Mouse (Mus musculus): ENCODE results near the gene Itpr3. TPM values are rescaled to one million over a fixed set of nuclear protein-coding genes. Genes with fewer than 3 reads are reported as not detected.

Itpr3 gene
- polyA plus RNA-seq, 1 experiment from 2014 or later: 2.2 TPM

- Histone ChIP-seq H3K9me3 (replicated peaks; ENCODE audit: control insufficient read depth, low read length) (no peaks in the 10 kb centered on the region), H3K4me2 (ENCODE audit: low read depth, low read length) (no peak overlapping the region), H3K27me3 (ENCODE audit: control insufficient read depth, insufficient read depth, low read length) (no peaks in the 10 kb centered on the region), H3K36me3 (ENCODE audit: control insufficient read depth, insufficient read depth) (no peaks in the 10 kb centered on the region), H3K27ac (ENCODE audit: low read length) (no peak overlapping the region), H3K9ac (ENCODE audit: low read length) (no peak overlapping the region), H3K4me3 (ENCODE audit: low read length) (no peak overlapping the region), H3K4me1 (ENCODE audit: control insufficient read depth, insufficient read depth, low read length) (0 out of 2 replicates have a peak, but pooled peaks cover 5% of the 10 kb centered on the region)
- WGBS: 44% methylated on average over 9 of the region's 9 CpGs
- ATAC-seq (replicated peaks; ENCODE audit: extremely low read depth, insufficient read depth, low FRiP score): no peak
These were observed 26.5 kb downstream of the Itpr3 start for GRCm38 (mm10) chr17:27083601-27084000.

GRCm38 (mm10) chr17:27085676-27086075, 28.6 kb downstream of the Itpr3 start:
- Histone ChIP-seq H3K4me2 (ENCODE audit: low read depth, low read length) (no peak overlapping the region), H3K36me3 (ENCODE audit: control insufficient read depth, insufficient read depth) (no peaks in the 10 kb centered on the region), H3K9ac (ENCODE audit: low read length) (no peak overlapping the region), H3K9me3 (replicated peaks; ENCODE audit: control insufficient read depth, low read length) (no peaks in the 10 kb centered on the region), H3K4me1 (ENCODE audit: control insufficient read depth, insufficient read depth, low read length) (0 out of 2 replicates have a peak, but pooled peaks cover 3% of the 10 kb centered on the region), H3K4me3 (ENCODE audit: low read length) (no peak overlapping the region), H3K27me3 (ENCODE audit: control insufficient read depth, insufficient read depth, low read length) (no peaks in the 10 kb centered on the region), H3K27ac (ENCODE audit: low read length) (no peak overlapping the region)
- WGBS: 66% methylated on average over 2 of the region's 2 CpGs
- ATAC-seq (replicated peaks; ENCODE audit: extremely low read depth, insufficient read depth, low FRiP score): no peak

- 46% methylated on average over 12 of the region's 12 CpGs for WGBS
- H3K36me3 ChIP-seq (ENCODE audit: control insufficient read depth, insufficient read depth): no peaks in the 10 kb centered on the region
- no peak overlapping the region for H3K9ac ChIP-seq (ENCODE audit: low read length)
- H3K4me3 ChIP-seq (ENCODE audit: low read length): no peak overlapping the region
- no peaks in the 10 kb centered on the region for H3K9me3 ChIP-seq (replicated peaks; ENCODE audit: control insufficient read depth, low read length)
- no peaks in the 10 kb centered on the region for H3K27me3 ChIP-seq (ENCODE audit: control insufficient read depth, insufficient read depth, low read length)
- no peak overlapping the region for H3K4me2 ChIP-seq (ENCODE audit: low read depth, low read length)
- no peak for ATAC-seq (replicated peaks; ENCODE audit: extremely low read depth, insufficient read depth, low FRiP score)
- H3K4me1 ChIP-seq (ENCODE audit: control insufficient read depth, insufficient read depth, low read length): 0 out of 2 replicates have a peak, but pooled peaks cover 3% of the 10 kb centered on the region
- H3K27ac ChIP-seq (ENCODE audit: low read length): no peak overlapping the region
These were observed 30.3 kb downstream of the Itpr3 start for GRCm38 (mm10) chr17:27087426-27087825.

GRCm38 (mm10) chr17:27090068-27090467, 33.0 kb downstream of the Itpr3 start:
- Histone ChIP-seq H3K4me3 (ENCODE audit: low read length) (no peak overlapping the region), H3K9me3 (replicated peaks; ENCODE audit: control insufficient read depth, low read length) (no peaks in the 10 kb centered on the region), H3K27me3 (ENCODE audit: control insufficient read depth, insufficient read depth, low read length) (no peaks in the 10 kb centered on the region), H3K4me2 (ENCODE audit: low read depth, low read length) (no peak overlapping the region), H3K9ac (ENCODE audit: low read length) (no peak overlapping the region), H3K27ac (ENCODE audit: low read length) (no peak overlapping the region), H3K4me1 (ENCODE audit: control insufficient read depth, insufficient read depth, low read length) (no peaks in the 10 kb centered on the region), H3K36me3 (ENCODE audit: control insufficient read depth, insufficient read depth) (no peaks in the 10 kb centered on the region)
- no peak for ATAC-seq (replicated peaks; ENCODE audit: extremely low read depth, insufficient read depth, low FRiP score)
- 70% methylated on average over 9 of the region's 9 CpGs for WGBS

GRCm38 (mm10) chr17:27095690-27096089, 38.6 kb downstream of the Itpr3 start:
- Histone ChIP-seq H3K4me3 (ENCODE audit: low read length) (no peak overlapping the region), H3K27ac (ENCODE audit: low read length) (no peak overlapping the region), H3K9me3 (replicated peaks; ENCODE audit: control insufficient read depth, low read length) (no peaks in the 10 kb centered on the region), H3K36me3 (ENCODE audit: control insufficient read depth, insufficient read depth) (no peaks in the 10 kb centered on the region), H3K4me2 (ENCODE audit: low read depth, low read length) (no peak overlapping the region), H3K27me3 (ENCODE audit: control insufficient read depth, insufficient read depth, low read length) (no peaks in the 10 kb centered on the region), H3K4me1 (ENCODE audit: control insufficient read depth, insufficient read depth, low read length) (no peaks in the 10 kb centered on the region), H3K9ac (ENCODE audit: low read length) (no peak overlapping the region)
- no peak for ATAC-seq (replicated peaks; ENCODE audit: extremely low read depth, insufficient read depth, low FRiP score)
- 36% methylated on average over 13 of the region's 13 CpGs for WGBS

- WGBS: 69% methylated on average over 5 of the region's 5 CpGs
- Histone ChIP-seq H3K4me2 (ENCODE audit: low read depth, low read length) (no peak overlapping the region), H3K9ac (ENCODE audit: low read length) (no peak overlapping the region), H3K9me3 (replicated peaks; ENCODE audit: control insufficient read depth, low read length) (no peaks in the 10 kb centered on the region), H3K27ac (ENCODE audit: low read length) (no peak overlapping the region), H3K36me3 (ENCODE audit: control insufficient read depth, insufficient read depth) (no peaks in the 10 kb centered on the region), H3K27me3 (ENCODE audit: control insufficient read depth, insufficient read depth, low read length) (no peaks in the 10 kb centered on the region), H3K4me1 (ENCODE audit: control insufficient read depth, insufficient read depth, low read length) (no peaks in the 10 kb centered on the region), H3K4me3 (ENCODE audit: low read length) (no peak overlapping the region)
- no peak for ATAC-seq (replicated peaks; ENCODE audit: extremely low read depth, insufficient read depth, low FRiP score)
These were observed 44.6 kb downstream of the Itpr3 start for GRCm38 (mm10) chr17:27101675-27102074.

GRCm38 (mm10) chr17:27105698-27106470, 48.8 kb downstream of the Itpr3 start:
- ATAC-seq (replicated peaks; ENCODE audit: extremely low read depth, insufficient read depth, low FRiP score): no peak
- H3K4me2 ChIP-seq (ENCODE audit: low read depth, low read length): no peak overlapping the region
- H3K9ac ChIP-seq (ENCODE audit: low read length): no peak overlapping the region
- H3K4me1 ChIP-seq (ENCODE audit: control insufficient read depth, insufficient read depth, low read length): no peaks in the 10 kb centered on the region
- 77% methylated on average over 16 of the region's 18 CpGs for WGBS
- no peak overlapping the region for H3K27ac ChIP-seq (ENCODE audit: low read length)
- no peaks in the 10 kb centered on the region for H3K9me3 ChIP-seq (replicated peaks; ENCODE audit: control insufficient read depth, low read length)
- no peaks in the 10 kb centered on the region for H3K27me3 ChIP-seq (ENCODE audit: control insufficient read depth, insufficient read depth, low read length)
- H3K36me3 ChIP-seq (ENCODE audit: control insufficient read depth, insufficient read depth): 0 out of 2 replicates have a peak, but pooled peaks cover 2% of the 10 kb centered on the region
- no peak overlapping the region for H3K4me3 ChIP-seq (ENCODE audit: low read length)

GRCm38 (mm10) chr17:27106745-27107144, 49.6 kb downstream of the Itpr3 start:
- Histone ChIP-seq H3K27ac (ENCODE audit: low read length) (no peak overlapping the region), H3K36me3 (ENCODE audit: control insufficient read depth, insufficient read depth) (0 out of 2 replicates have a peak, but pooled peaks cover 2% of the 10 kb centered on the region), H3K4me2 (ENCODE audit: low read depth, low read length) (no peak overlapping the region), H3K27me3 (ENCODE audit: control insufficient read depth, insufficient read depth, low read length) (no peaks in the 10 kb centered on the region), H3K9me3 (replicated peaks; ENCODE audit: control insufficient read depth, low read length) (no peaks in the 10 kb centered on the region), H3K4me3 (ENCODE audit: low read length) (no peak overlapping the region), H3K9ac (ENCODE audit: low read length) (no peak overlapping the region), H3K4me1 (ENCODE audit: control insufficient read depth, insufficient read depth, low read length) (no peaks in the 10 kb centered on the region)
- ATAC-seq (replicated peaks; ENCODE audit: extremely low read depth, insufficient read depth, low FRiP score): no peak
- WGBS: 82% methylated on average over 9 of the region's 9 CpGs

- WGBS: 76% methylated on average over 6 of the region's 6 CpGs
- ATAC-seq (replicated peaks; ENCODE audit: extremely low read depth, insufficient read depth, low FRiP score): no peak
- no peak overlapping the region for H3K4me3 ChIP-seq (ENCODE audit: low read length)
- H3K4me1 ChIP-seq (ENCODE audit: control insufficient read depth, insufficient read depth, low read length): no peaks in the 10 kb centered on the region
- no peak overlapping the region for H3K9ac ChIP-seq (ENCODE audit: low read length)
- H3K27me3 ChIP-seq (ENCODE audit: control insufficient read depth, insufficient read depth, low read length): no peaks in the 10 kb centered on the region
- H3K9me3 ChIP-seq (replicated peaks; ENCODE audit: control insufficient read depth, low read length): no peaks in the 10 kb centered on the region
- 0 out of 2 replicates have a peak, but pooled peaks cover 2% of the 10 kb centered on the region for H3K36me3 ChIP-seq (ENCODE audit: control insufficient read depth, insufficient read depth)
- H3K27ac ChIP-seq (ENCODE audit: low read length): no peak overlapping the region
- H3K4me2 ChIP-seq (ENCODE audit: low read depth, low read length): no peak overlapping the region
These were observed 50.8 kb downstream of the Itpr3 start for GRCm38 (mm10) chr17:27107936-27108335.

Data from heart, embryonic 16.5 days (tissue).